Mouse (Mus musculus) midbrain, embryonic 16.5 days (tissue): ENCODE measurements at regions not wholly inside any gene's neighbourhood (a gene's known extent, or its start where the extent isn't known, plus 50 kb on each side); places are given as distances from the start of the nearest gene placed in this dataset.

Source experiments
- ATAC-seq: fragments of 200-750 bp; cut with Nextera tagmentation; 2 replicates; pipeline ENCODE4 v1.8.0; 2017; ENCODE audit warnings: moderate TSS enrichment
- H3K27ac ChIP-seq: fragments of 300-500 bp; sonication (generic); 2 replicates; pipeline ENCODE4 v1.5.1; 2014; ENCODE audit warnings: mild to moderate bottlenecking, low read length, mixed read lengths
- H3K27me3 ChIP-seq: fragments of 300-500 bp; sonication (generic); 2 replicates; pipeline ENCODE4 v1.6.1; 2014; ENCODE audit warnings: low read depth, low read length, mixed read lengths; ENCODE audit not compliant: control insufficient read depth, insufficient read depth
- H3K36me3 ChIP-seq: fragments of 300-500 bp; sonication (generic); 2 replicates; pipeline ENCODE4 v1.6.1; 2014; ENCODE audit warnings: mild to moderate bottlenecking, low read length, moderate library complexity, mixed read lengths; ENCODE audit not compliant: control insufficient read depth, insufficient read depth
- H3K4me1 ChIP-seq: fragments of 300-500 bp; sonication (generic); 2 replicates; pipeline ENCODE4 v1.6.1; 2014; ENCODE audit warnings: mild to moderate bottlenecking, low read length, mixed read lengths; ENCODE audit not compliant: control insufficient read depth, insufficient read depth
- H3K4me2 ChIP-seq: fragments of 300-500 bp; sonication (generic); 2 replicates; pipeline ENCODE4 v1.6.1; 2014; ENCODE audit warnings: mild to moderate bottlenecking, low read length, mixed read lengths
- H3K4me3 ChIP-seq: fragments of 300-500 bp; sonication (generic); 2 replicates; pipeline ENCODE4 v1.5.1; 2014; ENCODE audit warnings: low read depth, mild to moderate bottlenecking, low read length, moderate library complexity, mixed read lengths
- H3K9ac ChIP-seq: fragments of 300-500 bp; sonication (generic); 2 replicates; pipeline ENCODE4 v1.6.1; 2014; ENCODE audit warnings: low read depth, low read length, mixed read lengths
- H3K9me3 ChIP-seq: fragments of 300-500 bp; sonication (generic); replicated peaks from 2 replicates; pipeline ENCODE4 v1.6.1; 2014; ENCODE audit warnings: mild to moderate bottlenecking, low read length, mixed read lengths; ENCODE audit not compliant: control insufficient read depth, poor library complexity, severe bottlenecking
- WGBS: fragments of 180-500 bp; shearing (Covaris S2); extraction: QIAGEN DNeasy Blood & Tissue Kit; methylation state at CpG from one replicate; pipeline ENCODE4 v1.1.7; 2014; 5-methylcytosine and 5-hydroxymethylcytosine counted together

DNA sequence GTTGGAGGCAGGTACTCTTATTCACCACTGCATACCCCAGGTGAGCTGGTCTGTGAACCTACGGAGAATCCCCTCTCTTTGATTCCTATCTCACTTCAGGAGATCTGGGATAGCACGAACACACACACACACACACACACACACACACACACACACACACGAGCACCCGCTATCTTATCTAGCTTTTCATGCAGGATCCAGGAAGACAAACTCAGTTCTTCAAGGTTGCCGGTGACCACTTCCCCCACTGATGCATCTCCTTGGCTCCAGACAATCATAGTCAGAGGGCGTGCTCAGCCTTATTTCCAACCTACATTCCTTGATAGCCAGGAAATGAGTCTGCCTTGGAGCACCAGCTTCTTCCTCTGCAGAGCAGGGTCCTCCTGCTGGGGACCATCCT lies 387.7 kb upstream of the Runx1 start:
- 97% methylated on average over 6 of the region's 6 CpGs for WGBS

DNA sequence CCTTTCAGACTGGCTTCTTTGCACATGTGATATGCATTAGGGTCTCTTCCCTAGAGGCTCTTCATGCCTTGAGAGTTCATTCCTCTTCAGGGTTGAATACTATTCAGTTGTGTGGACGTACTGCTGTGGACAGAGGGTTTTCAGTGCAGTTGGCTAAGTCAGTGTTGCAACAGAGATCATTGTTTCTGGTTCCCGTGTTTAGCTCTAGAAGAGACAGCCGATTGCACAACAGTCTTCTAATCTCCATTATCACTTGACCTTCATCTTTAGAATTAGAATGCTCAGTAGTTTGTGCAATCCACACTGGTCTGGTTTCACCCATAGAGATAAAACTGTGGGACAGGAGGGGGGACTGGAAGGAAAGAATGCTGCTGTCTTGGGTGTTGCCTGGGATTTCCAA lies 381.7 kb upstream of the Runx1 start:
- no peaks in the 10 kb centered on the region for H3K27me3 ChIP-seq
- no peak overlapping the region for H3K27ac ChIP-seq
- H3K4me3 ChIP-seq, result no peak overlapping the region
- H3K4me1 ChIP-seq, result no peaks in the 10 kb centered on the region
- H3K4me2 ChIP-seq, result no peak overlapping the region
- no peaks in the 10 kb centered on the region for H3K9me3 ChIP-seq
- ATAC-seq, result no peak
- no peak overlapping the region for H3K9ac ChIP-seq
- WGBS, result 90% methylated on average over 3 of the region's 3 CpGs
- H3K36me3 ChIP-seq, result no peaks in the 10 kb centered on the region

More for the DNA sequence above, 387.7 kb upstream of the Runx1 start:
- Histone ChIP-seq H3K36me3 (no peaks in the 10 kb centered on the region), H3K4me1 (no peaks in the 10 kb centered on the region), H3K4me3 (no peak overlapping the region), H3K4me2 (no peak overlapping the region), H3K27me3 (no peaks in the 10 kb centered on the region), H3K27ac (no peak overlapping the region), H3K9me3 (no peaks in the 10 kb centered on the region), H3K9ac (no peak overlapping the region)
- ATAC-seq, result no peak

DNA sequence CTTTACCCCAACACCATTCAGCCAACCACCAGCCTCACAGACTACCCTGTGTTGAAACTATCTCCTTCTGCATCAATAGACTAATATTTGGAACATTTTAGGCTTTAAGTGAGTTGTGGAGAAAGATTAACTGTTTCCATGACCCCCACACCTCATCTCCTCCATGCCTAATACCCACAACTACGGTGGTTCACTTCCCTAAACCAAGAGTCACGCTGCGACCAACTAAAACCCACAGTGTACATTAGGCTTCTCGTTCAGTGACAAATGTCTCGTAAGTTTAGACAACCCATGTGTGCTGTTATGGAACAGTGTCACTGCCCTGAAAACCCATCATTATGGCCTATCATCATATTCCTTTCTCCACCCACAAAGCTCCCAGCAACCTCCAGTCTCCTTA lies 381.3 kb upstream of the Runx1 start:
- Histone ChIP-seq H3K9me3 (no peaks in the 10 kb centered on the region), H3K4me2 (no peak overlapping the region), H3K4me1 (no peaks in the 10 kb centered on the region), H3K27me3 (no peaks in the 10 kb centered on the region), H3K36me3 (no peaks in the 10 kb centered on the region), H3K9ac (no peak overlapping the region), H3K27ac (no peak overlapping the region), H3K4me3 (no peak overlapping the region)
- WGBS, result 97% methylated on average over 5 of the region's 5 CpGs
- ATAC-seq, result no peak

DNA sequence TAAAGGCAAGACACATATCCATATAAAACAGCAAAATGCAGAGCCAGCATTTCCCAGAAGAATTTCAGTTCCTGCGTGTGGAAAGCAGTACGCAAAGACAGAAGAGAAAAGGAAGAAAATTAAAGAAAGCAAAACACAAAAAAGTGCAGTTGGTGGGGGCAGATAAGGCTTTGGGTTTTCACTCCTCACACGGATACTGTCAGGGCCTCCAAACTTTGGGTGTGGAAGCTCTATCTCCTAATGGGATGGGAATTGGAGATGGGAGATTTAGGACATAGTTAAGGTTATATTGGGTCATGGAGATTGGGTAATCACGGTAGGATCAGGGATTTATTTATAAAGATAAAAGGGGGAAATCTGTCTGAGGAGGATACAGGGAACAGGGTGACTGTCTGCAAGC lies 380.4 kb upstream of the Runx1 start:
- 80% methylated on average over 4 of the region's 4 CpGs for WGBS
- Histone ChIP-seq H3K9ac (no peak overlapping the region), H3K4me1 (no peaks in the 10 kb centered on the region), H3K4me2 (no peak overlapping the region), H3K4me3 (no peak overlapping the region), H3K27me3 (no peaks in the 10 kb centered on the region), H3K27ac (no peak overlapping the region), H3K9me3 (no peaks in the 10 kb centered on the region), H3K36me3 (no peaks in the 10 kb centered on the region)
- no peak for ATAC-seq

DNA sequence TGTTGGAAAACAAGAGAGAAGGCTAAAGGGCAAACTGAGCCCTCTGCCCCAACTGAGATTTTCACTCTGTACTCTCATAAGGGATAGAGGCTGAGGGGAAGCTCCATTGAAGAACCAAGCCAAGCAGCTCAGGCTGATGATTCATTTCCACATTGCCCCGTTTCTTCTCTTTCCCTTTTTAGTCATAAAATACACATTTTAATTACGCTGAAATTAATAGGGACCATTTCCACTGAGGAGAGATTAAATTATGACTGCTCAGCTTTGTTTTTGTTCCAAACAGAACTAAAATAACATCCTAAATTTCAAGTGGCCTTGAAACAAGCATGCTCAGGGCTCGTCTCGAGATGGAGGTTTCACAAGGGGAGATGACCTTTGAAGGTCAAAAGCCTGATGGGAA lies 378.7 kb upstream of the Runx1 start:
- Histone ChIP-seq H3K4me2 (no peak overlapping the region), H3K36me3 (no peaks in the 10 kb centered on the region), H3K9me3 (no peaks in the 10 kb centered on the region), H3K9ac (no peak overlapping the region), H3K27me3 (no peaks in the 10 kb centered on the region), H3K4me3 (no peak overlapping the region), H3K27ac (no peak overlapping the region), H3K4me1 (no peaks in the 10 kb centered on the region)
- 81% methylated on average over 4 of the region's 4 CpGs for WGBS
- ATAC-seq, result no peak

DNA sequence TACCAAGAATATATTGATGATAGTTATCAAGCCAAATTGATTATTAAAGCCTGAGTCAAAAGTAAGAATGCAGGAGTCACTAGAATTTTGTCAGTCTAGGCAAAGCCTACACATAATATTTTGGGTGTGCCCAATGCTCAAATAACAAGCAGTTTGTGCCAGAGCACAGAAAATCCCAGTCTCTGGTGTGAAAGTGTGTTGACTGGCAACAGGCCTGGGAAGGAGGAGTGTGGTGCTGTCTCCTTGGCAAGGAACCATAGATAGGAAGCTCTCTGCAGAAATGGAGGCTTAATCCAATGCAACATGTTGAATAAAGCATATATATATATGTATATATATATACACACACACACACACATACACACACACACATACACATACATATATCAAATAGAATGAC lies 376.6 kb upstream of the Runx1 start:
- Histone ChIP-seq H3K36me3 (no peaks in the 10 kb centered on the region), H3K27me3 (no peaks in the 10 kb centered on the region), H3K9me3 (no peaks in the 10 kb centered on the region), H3K4me1 (no peaks in the 10 kb centered on the region), H3K27ac (no peak overlapping the region), H3K4me2 (no peak overlapping the region), H3K4me3 (no peak overlapping the region), H3K9ac (no peak overlapping the region)
- no peak for ATAC-seq

DNA sequence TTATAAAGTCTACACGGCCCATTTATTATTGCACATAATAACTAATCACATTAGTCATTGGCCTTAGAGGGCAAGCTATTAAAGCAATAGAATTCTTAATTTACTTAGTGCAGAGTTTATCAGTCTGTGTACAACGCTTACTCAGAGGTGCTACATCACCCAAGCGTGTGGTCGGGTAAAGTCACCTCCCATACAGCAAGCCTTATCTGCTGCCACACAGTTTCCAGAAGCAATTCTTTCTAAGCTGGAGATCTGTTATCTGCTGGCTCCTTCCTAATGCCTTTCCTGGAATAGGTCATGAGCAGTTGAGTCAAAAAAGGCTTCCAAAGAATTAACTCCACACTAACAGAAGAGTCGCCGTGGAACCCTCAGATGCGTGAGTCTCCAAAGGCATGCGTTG lies 371.4 kb upstream of the Runx1 start:
- Histone ChIP-seq H3K4me3 (no peak overlapping the region), H3K9me3 (no peaks in the 10 kb centered on the region), H3K4me1 (no peaks in the 10 kb centered on the region), H3K9ac (no peak overlapping the region), H3K36me3 (no peaks in the 10 kb centered on the region), H3K27ac (no peak overlapping the region), H3K4me2 (no peak overlapping the region), H3K27me3 (no peaks in the 10 kb centered on the region)
- 91% methylated on average over 8 of the region's 8 CpGs for WGBS
- no peak for ATAC-seq

DNA sequence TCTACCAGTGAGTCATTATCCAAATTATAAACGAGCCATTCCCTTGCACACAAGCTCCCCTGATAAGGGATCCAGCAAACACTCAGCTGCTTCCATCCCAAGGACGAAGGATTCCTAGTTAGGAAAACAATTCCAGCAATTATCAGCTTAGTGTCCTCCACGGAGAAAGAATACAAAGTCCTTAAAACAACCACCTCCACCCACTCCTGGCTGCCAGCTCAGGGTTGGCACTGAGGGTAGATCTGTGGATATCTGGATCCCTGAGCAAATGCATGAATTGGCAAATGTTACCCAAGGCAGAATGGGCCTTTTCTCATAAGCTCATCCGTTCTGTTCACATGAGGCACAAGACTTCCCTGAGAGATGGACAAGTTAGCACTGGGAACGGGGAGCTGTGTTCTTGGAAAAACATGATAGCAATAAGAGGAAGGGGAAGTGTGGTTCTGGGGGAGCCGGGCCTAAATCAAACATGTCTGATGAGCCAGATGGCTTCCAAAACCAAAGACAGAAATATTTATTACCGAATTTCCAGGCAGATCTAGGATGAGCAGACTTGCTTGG lies 368.1 kb upstream of the Runx1 start:
- Histone ChIP-seq H3K27ac (no peak overlapping the region), H3K4me3 (no peak overlapping the region), H3K4me2 (no peak overlapping the region), H3K36me3 (no peaks in the 10 kb centered on the region), H3K9ac (no peak overlapping the region), H3K27me3 (no peaks in the 10 kb centered on the region), H3K4me1 (no peaks in the 10 kb centered on the region), H3K9me3 (no peaks in the 10 kb centered on the region)
- WGBS, result 83% methylated on average over 7 of the region's 7 CpGs
- no peak for ATAC-seq

DNA sequence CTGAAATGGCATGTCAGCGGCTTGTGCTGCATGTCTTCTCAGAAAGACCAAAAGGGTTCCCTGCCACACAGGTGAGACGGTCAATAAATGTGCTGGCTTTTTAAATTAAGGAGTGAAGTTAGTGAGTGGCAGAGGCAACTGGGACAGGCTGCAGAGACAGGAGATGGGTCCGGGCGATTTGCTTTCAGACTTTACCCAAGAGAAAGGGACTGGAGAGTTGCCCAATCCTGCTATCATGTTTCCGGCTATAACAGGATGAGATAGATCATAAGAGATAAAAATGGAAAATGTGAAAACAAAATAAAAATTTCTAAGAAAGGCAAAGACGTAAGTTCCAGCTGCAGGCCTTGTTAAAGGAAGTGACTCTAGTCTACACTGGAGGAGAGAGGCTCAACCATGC lies 367.3 kb upstream of the Runx1 start:
- Histone ChIP-seq H3K9ac (no peak overlapping the region), H3K9me3 (no peaks in the 10 kb centered on the region), H3K27ac (no peak overlapping the region), H3K27me3 (no peaks in the 10 kb centered on the region), H3K4me1 (no peaks in the 10 kb centered on the region), H3K4me2 (no peak overlapping the region), H3K4me3 (no peak overlapping the region), H3K36me3 (no peaks in the 10 kb centered on the region)
- no peak for ATAC-seq
- WGBS, result 93% methylated on average over 6 of the region's 6 CpGs
